Mouse (Mus musculus): ENCODE data around the gene Abca1. TPM values are rescaled to one million over a fixed set of nuclear protein-coding genes. Genes with fewer than 3 reads are reported as not detected.
A peak's percentile ranks its signal among the peaks of the same experiment; 100 is the strongest.

The Abca1 gene
- total and polyA plus RNA-seq, 2 experiments from 2014 or later: 8.8 to 43.5 TPM

GRCm38 (mm10) chr4:53174906-53175305 lies 15.2 kb upstream of the Abca1 start:
- H3K4me2 ChIP-seq (ENCODE audit: low read depth, low read length): no peak overlapping the region
- H3K27me3 ChIP-seq (ENCODE audit: insufficient read depth, low read length): no peaks in the 10 kb centered on the region
- H3K4me1 ChIP-seq (ENCODE audit: insufficient read depth, low read length): no peaks in the 10 kb centered on the region
- ATAC-seq: no peak
- WGBS: 84% methylated on average over 7 of the region's 7 CpGs
- no peaks in the 10 kb centered on the region for H3K9me3 ChIP-seq (ENCODE audit: low read length)
- no peak for DNase-seq (ENCODE audit: low spot score)
- H3K4me3 ChIP-seq (ENCODE audit: low read length): no peak overlapping the region
- H3K36me3 ChIP-seq (ENCODE audit: insufficient read depth, low read length): no peaks in the 10 kb centered on the region
- no peak overlapping the region for H3K27ac ChIP-seq
- H3K9ac ChIP-seq (replicated peaks; ENCODE audit: low read length): no peak overlapping the region
- TF ChIP-seq CTCF (IDR thresholded peaks at IDR 0.05; ENCODE audit: low read depth): no peak

GRCm38 (mm10) chr4:53170403-53170802 lies 10.7 kb upstream of the Abca1 start:
- 72% methylated on average over 2 of the region's 2 CpGs for WGBS
- H3K4me1 ChIP-seq (ENCODE audit: insufficient read depth, low read length): no peaks in the 10 kb centered on the region
- H3K36me3 ChIP-seq (ENCODE audit: insufficient read depth, low read length): no peaks in the 10 kb centered on the region
- H3K27ac ChIP-seq: no peak overlapping the region
- no peaks in the 10 kb centered on the region for H3K9me3 ChIP-seq (ENCODE audit: low read length)
- no peaks in the 10 kb centered on the region for H3K27me3 ChIP-seq (ENCODE audit: insufficient read depth, low read length)
- H3K9ac ChIP-seq (replicated peaks; ENCODE audit: low read length): no peak overlapping the region
- no peak overlapping the region for H3K4me2 ChIP-seq (ENCODE audit: low read depth, low read length)
- ATAC-seq: no peak
- H3K4me3 ChIP-seq (ENCODE audit: low read length): no peak overlapping the region
- no peak for TF ChIP-seq CTCF (IDR thresholded peaks at IDR 0.05; ENCODE audit: low read depth)
- no peak for DNase-seq (ENCODE audit: low spot score)

DNA sequence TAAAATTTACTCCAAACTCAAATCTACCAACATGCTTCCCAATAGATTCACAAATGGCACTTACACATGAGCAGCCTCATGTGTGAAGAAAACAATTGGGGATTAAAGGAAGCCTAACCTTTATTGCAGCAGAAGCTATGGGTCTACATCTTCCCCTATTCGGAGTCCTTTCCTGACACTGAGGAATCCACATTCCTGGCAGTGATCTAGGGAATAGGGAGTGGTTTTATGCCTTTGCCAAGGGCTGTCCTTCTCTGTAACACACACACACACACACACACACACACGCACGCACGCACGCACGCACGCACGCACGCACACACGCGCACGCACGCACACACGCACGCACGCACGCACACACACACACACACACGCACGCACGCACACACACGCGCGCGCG lies 5.5 kb upstream of the Abca1 start:
- Histone ChIP-seq H3K4me2 (ENCODE audit: low read depth, low read length) (no peak overlapping the region), H3K27me3 (ENCODE audit: insufficient read depth, low read length) (no peaks in the 10 kb centered on the region), H3K9ac (replicated peaks; ENCODE audit: low read length) (no peak overlapping the region), H3K9me3 (ENCODE audit: low read length) (no peaks in the 10 kb centered on the region), H3K4me3 (ENCODE audit: low read length) (no peak overlapping the region), H3K27ac (no peak overlapping the region), H3K36me3 (ENCODE audit: insufficient read depth, low read length) (no peaks in the 10 kb centered on the region), H3K4me1 (ENCODE audit: insufficient read depth, low read length) (no peaks in the 10 kb centered on the region)
- 84% methylated on average over 16 of the region's 25 CpGs for WGBS
- no peak for ATAC-seq
- no peak for TF ChIP-seq CTCF (IDR thresholded peaks at IDR 0.05; ENCODE audit: low read depth)
- DNase-seq (ENCODE audit: low spot score): no peak

DNA sequence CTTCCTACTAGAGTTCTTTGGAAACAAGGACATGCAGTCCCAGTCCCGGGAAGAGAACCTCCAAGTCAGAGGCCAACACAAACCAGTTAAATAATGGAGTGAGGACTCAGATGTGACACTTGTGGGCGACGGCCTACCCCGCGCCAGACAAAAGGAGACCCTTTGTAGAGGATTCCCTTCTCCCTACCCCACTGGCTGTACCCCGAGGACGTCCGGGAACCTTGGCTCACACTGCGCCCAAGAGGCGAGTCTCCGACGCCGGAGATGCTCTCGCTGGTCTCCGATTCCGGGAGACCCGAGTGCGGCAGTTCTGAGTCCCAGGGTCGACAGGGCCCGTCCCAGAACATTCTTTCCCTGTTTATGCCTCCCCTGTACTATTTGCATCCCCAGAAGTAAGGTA lies 519 bp downstream of the Abca1 start:
- Histone ChIP-seq H3K27me3 (ENCODE audit: insufficient read depth, low read length) (no peaks in the 10 kb centered on the region), H3K4me1 (ENCODE audit: insufficient read depth, low read length) (0 out of 2 replicates have a peak, but pooled peaks cover 5% of the 10 kb centered on the region), H3K27ac (peak overlapping the region; percentile 80), H3K4me2 (ENCODE audit: low read depth, low read length) (peak overlapping the region; percentile 75), H3K36me3 (ENCODE audit: insufficient read depth, low read length) (no peaks in the 10 kb centered on the region), H3K4me3 (ENCODE audit: low read length) (peak overlapping the region; percentile 64), H3K9ac (replicated peaks; ENCODE audit: low read length) (peak overlapping the region; percentile 74), H3K9me3 (ENCODE audit: low read length) (no peaks in the 10 kb centered on the region)
- WGBS: under 1% methylated on average over 20 of the region's 20 CpGs
- peak; percentile 30 for ATAC-seq
- DNase-seq (ENCODE audit: low spot score): peak; percentile 32
- no peak for TF ChIP-seq CTCF (IDR thresholded peaks at IDR 0.05; ENCODE audit: low read depth)

DNA sequence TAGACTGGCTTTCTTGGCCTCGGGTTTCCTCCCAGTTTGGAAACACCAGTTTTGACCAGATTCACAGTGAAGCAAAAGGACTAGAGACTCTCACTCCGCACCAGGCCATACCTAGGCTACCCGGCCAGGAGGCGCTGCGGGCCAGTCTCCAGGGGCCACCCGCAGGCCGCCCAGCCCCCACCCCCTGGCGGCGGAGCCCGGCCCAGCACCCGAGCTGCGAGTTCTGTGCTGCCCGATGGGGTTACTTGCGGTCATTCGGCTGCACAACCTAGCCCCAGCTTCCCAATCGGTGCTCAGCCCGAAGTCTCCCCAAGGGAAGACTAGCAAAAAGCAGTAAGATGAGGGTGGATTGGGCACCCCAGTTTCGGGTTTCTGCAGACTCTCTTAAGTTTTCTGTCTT lies 1.1 kb downstream of the Abca1 start:
- 2% methylated on average over 18 of the region's 18 CpGs for WGBS
- peak overlapping the region; percentile 80 for H3K27ac ChIP-seq
- H3K4me2 ChIP-seq (ENCODE audit: low read depth, low read length): peak overlapping the region; percentile 75
- H3K9ac ChIP-seq (replicated peaks; ENCODE audit: low read length): peak overlapping the region; percentile 74
- peak overlapping the region; percentile 64 for H3K4me3 ChIP-seq (ENCODE audit: low read length)
- H3K36me3 ChIP-seq (ENCODE audit: insufficient read depth, low read length): no peaks in the 10 kb centered on the region
- ATAC-seq: peak; percentile 73
- H3K27me3 ChIP-seq (ENCODE audit: insufficient read depth, low read length): no peaks in the 10 kb centered on the region
- peak; percentile 49 for TF ChIP-seq CTCF (IDR thresholded peaks at IDR 0.05; ENCODE audit: low read depth)
- H3K4me1 ChIP-seq (ENCODE audit: insufficient read depth, low read length): 0 out of 2 replicates have a peak, but pooled peaks cover 5% of the 10 kb centered on the region
- no peaks in the 10 kb centered on the region for H3K9me3 ChIP-seq (ENCODE audit: low read length)
- peak; percentile 71 for DNase-seq (ENCODE audit: low spot score)

GRCm38 (mm10) chr4:53155471-53155870 lies 4.2 kb downstream of the Abca1 start:
- Histone ChIP-seq H3K27ac (no peak overlapping the region), H3K9me3 (ENCODE audit: low read length) (no peaks in the 10 kb centered on the region), H3K4me1 (ENCODE audit: insufficient read depth, low read length) (peaks cover 11% of the 10 kb centered on the region), H3K4me2 (ENCODE audit: low read depth, low read length) (no peak overlapping the region), H3K9ac (replicated peaks; ENCODE audit: low read length) (no peak overlapping the region), H3K36me3 (ENCODE audit: insufficient read depth, low read length) (no peaks in the 10 kb centered on the region), H3K27me3 (ENCODE audit: insufficient read depth, low read length) (no peaks in the 10 kb centered on the region), H3K4me3 (ENCODE audit: low read length) (no peak overlapping the region)
- no peak for ATAC-seq
- DNase-seq (ENCODE audit: low spot score): no peak
- TF ChIP-seq CTCF (IDR thresholded peaks at IDR 0.05; ENCODE audit: low read depth): no peak
- WGBS: 77% methylated on average over 11 of the region's 11 CpGs

- WGBS: 56% methylated on average over 6 of the region's 6 CpGs
- Histone ChIP-seq H3K4me1 (ENCODE audit: insufficient read depth, low read length) (peaks cover 10% of the 10 kb centered on the region), H3K27me3 (ENCODE audit: insufficient read depth, low read length) (no peaks in the 10 kb centered on the region), H3K27ac (no peak overlapping the region), H3K9me3 (ENCODE audit: low read length) (no peaks in the 10 kb centered on the region), H3K9ac (replicated peaks; ENCODE audit: low read length) (no peak overlapping the region), H3K36me3 (ENCODE audit: insufficient read depth, low read length) (no peaks in the 10 kb centered on the region), H3K4me2 (ENCODE audit: low read depth, low read length) (no peak overlapping the region), H3K4me3 (ENCODE audit: low read length) (no peak overlapping the region)
- no peak for TF ChIP-seq CTCF (IDR thresholded peaks at IDR 0.05; ENCODE audit: low read depth)
- ATAC-seq (no peak), DNase-seq (ENCODE audit: low spot score) (no peak)
Observed at GRCm38 (mm10) chr4:53153711-53154110, 6.0 kb downstream of the Abca1 start.

All from hindbrain, postnatal 0 days (tissue).